Mouse (Mus musculus): ENCODE results near the gene Tbccd1.
"Not testable (repeated sequence)": the region's sequence is repeated elsewhere in the genome, so short reads cannot be mapped to it uniquely, and the experiment has no call there.

Gene Tbccd1

DNA sequence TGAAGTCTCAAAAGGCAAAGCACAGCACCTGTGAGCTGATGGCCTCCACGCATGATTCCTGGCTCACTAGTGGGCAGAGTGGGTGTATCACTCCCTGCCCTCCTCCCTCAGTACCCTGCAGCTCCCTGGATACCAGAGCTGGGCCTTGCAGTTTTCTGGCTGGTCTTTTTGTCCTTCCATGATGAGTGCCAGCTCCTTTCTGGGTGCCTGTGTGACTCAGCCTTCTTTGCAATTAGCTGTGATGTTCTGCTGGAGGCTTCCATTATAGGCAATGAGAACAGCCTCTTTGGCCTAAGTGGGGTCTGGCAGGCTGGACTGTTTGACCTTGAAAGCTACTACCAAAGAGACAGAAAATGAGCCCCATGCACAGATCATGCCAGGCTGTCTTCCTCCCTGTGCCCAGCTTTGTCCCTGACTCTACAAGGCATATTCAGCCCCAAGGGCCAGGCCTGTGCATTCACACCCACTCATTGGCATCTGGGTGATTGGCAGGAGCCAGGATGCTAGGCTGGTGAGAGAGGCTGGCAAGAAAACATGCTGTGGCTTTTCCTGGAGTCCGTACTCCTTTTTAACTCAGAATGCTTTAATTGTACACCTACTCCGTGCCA, 78.1 kb downstream of the Tbccd1 start:
- DNase-seq: no peak

DNA sequence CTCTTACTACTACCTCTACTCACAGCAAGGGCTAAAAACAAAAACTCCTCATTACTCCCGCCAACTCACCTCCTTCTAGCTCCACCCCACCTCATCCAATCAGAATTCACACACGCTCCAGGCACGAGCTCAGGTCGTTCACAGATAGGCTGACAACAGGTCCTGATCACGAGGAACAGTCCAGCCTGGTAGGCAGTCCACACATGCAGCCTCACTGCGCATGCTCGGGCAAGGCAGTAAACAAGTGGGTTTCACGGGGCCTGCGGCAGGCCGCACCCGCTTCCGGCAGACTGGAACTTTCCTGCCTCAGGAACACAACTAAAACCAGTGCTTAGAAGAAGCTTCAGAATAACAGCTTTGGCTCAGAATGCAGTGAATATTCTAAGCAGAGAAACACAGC, 79.2 kb downstream of the Tbccd1 start:
- not testable (repeated sequence) for DNase-seq

DNA sequence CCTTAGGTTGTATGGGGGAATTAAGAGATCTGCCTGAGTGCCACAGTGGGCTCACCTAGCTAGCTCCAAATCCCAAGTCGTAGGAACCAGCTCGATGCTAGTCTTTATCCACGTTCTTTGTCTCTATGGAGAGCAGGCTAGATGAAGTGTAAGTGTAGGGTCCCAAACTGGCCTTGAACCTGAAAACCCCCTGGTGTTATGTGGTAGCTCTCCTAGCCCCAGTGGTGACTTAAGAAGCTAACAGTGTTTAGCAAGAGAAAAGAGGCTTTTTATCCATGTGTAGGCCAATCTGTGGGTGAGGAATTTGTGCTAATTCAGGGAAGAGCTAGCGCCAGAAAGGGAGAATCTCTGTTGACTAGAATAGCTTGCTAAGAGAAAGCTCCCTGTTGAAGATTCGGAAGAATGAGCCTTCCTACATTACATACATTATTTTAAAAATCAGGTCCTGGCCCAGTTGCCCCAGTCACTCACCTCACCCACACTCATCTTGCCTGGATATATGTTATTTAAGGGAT, 81.9 kb downstream of the Tbccd1 start:
- no peak for DNase-seq

DNA sequence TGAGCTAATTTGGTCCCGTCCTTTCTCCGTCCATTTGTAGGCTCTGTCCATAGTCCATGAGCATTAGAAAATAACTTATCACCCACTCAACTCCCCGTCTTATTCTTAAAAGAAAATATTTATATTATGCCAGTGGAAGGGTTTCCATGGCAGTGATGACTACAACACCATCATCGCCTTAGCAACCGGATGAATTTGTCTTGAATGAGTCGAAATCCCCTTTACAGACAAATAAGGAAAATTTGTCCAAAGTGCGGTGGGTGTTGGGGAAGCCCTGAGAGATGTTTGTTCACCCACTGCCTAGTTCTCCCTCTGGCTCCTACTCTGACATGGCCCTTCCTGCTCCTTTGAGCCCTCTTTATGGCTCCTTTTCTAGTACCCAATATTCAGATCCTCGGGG, 88.8 kb downstream of the Tbccd1 start:
- DNase-seq: no peak

DNA sequence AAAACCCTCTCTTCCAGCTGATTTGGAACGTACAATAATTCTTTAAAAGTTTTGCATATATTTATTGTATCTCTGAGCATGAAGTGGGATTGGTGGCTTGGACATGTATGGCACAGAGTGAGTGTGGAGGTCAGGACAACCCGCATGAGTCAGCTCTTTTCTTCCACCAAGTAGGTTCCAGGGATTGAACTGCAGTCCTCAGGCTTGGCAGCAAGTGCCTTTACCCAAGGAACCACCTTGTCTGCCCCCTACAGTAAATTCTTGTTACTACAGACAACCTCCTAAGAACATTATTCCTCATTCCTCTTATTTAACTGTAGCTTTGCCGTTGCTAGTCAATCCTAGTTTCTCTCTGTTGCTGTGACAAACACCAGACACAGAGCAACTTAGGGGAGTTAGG, 90.1 kb downstream of the Tbccd1 start:
- DNase-seq: no peak

DNA sequence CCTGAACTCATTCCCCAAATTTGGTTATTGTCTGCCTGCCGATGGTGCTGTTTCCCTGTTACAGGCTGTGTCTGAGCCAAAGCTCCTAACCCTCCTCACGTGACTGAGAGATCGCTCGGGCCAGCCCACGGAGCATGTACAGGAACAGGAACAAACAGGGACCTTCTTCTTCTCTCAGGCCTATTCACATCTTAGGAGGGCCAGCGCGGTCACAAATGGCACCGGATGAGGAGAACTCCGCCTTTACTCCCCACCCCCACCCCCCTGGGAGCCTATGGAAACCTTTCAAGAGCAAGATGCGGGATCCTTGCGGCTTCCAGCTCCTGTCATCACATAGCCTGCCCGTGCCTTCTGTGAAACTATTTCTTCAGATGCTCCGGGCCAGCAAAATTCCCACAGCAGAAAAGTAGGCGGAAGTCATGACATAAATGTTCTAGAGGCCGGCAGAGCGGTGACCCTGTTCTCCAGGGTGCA, 90.7 kb downstream of the Tbccd1 start:
- no peak for DNase-seq

DNA sequence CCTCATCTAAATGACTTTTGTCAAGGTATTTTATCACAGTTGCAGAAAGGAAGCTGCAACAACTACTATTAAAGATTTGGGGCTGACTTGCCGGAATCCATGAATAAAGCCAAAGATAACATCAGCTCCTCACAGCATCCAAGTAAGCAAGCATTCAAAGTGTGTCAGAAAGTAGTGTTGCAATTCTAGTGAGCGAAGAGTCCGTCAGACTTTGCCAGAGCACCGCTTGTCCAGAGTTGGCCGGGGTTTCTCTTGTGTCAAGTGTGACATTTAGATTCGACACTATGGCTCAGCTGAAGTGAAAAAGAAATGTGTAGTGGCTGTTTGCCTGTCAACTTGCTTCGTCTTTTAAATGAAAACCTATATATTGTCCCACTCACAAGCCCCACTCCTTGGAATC, 91.9 kb downstream of the Tbccd1 start:
- no peak for DNase-seq
